Mouse (Mus musculus) intestine, embryonic 16.5 days (tissue): ENCODE measurements around the gene Ntmt1. TPM values are rescaled to one million over a fixed set of nuclear protein-coding genes. Genes with fewer than 3 reads are reported as not detected.

Experiments used
- ATAC-seq: fragments of 200-750 bp; cut with Nextera tagmentation; 2 replicates; pipeline ENCODE4 v1.8.0; 2017; ENCODE audit warnings: moderate TSS enrichment, moderate library complexity
- H3K27ac ChIP-seq: fragments of 300-500 bp; sonication (generic); 2 replicates; pipeline ENCODE4 v1.5.1; 2014; ENCODE audit warnings: mild to moderate bottlenecking, low read length
- H3K27me3 ChIP-seq: fragments of 300-500 bp; sonication (generic); replicated peaks from 2 replicates; pipeline ENCODE4 v1.6.1; 2014; ENCODE audit warnings: low read length, control low read depth, mixed read lengths; ENCODE audit not compliant: control insufficient read depth, insufficient read depth
- H3K36me3 ChIP-seq: fragments of 300-500 bp; sonication (generic); 2 replicates; pipeline ENCODE4 v1.6.1; 2014; ENCODE audit warnings: low read length, control low read depth; ENCODE audit not compliant: control insufficient read depth, insufficient read depth
- H3K4me1 ChIP-seq: fragments of 300-500 bp; sonication (generic); 2 replicates; pipeline ENCODE4 v1.6.1; 2014; ENCODE audit warnings: low read length, control low read depth, mixed read lengths; ENCODE audit not compliant: control insufficient read depth, insufficient read depth
- H3K4me2 ChIP-seq: fragments of 300-500 bp; sonication (generic); 2 replicates; pipeline ENCODE4 v1.6.1; 2014; ENCODE audit warnings: low read depth, low read length, control low read depth
- H3K4me3 ChIP-seq: fragments of 300-500 bp; sonication (generic); 2 replicates; pipeline ENCODE4 v1.5.1; 2014; ENCODE audit warnings: mild to moderate bottlenecking, low read length
- H3K9ac ChIP-seq: fragments of 300-500 bp; sonication (generic); 2 replicates; pipeline ENCODE4 v1.6.1; 2014; ENCODE audit warnings: low read depth, low read length
- H3K9me3 ChIP-seq: fragments of 300-500 bp; sonication (generic); 2 replicates; pipeline ENCODE4 v1.6.1; 2016; ENCODE audit warnings: low read length, control low read depth; ENCODE audit not compliant: control insufficient read depth
- WGBS: fragments of 180-500 bp; shearing (Covaris S2); extraction: QIAGEN DNeasy Blood & Tissue Kit; methylation state at CpG from one replicate; pipeline ENCODE4 v1.1.7; 2014; 5-methylcytosine and 5-hydroxymethylcytosine counted together
- polyA plus RNA-seq: library from polyadenylated mRNA; unstranded; fragments of >200 nt; fragmentation: Nextera tagmentation; extraction: Ambion mirVana; gene quantifications from 2 replicates; pipeline ENCODE4 v1.2.1, GENCODE M21; 2015

The Ntmt1 gene
- polyA plus RNA-seq, 1 experiment from 2014 or later: 87.4 TPM

DNA sequence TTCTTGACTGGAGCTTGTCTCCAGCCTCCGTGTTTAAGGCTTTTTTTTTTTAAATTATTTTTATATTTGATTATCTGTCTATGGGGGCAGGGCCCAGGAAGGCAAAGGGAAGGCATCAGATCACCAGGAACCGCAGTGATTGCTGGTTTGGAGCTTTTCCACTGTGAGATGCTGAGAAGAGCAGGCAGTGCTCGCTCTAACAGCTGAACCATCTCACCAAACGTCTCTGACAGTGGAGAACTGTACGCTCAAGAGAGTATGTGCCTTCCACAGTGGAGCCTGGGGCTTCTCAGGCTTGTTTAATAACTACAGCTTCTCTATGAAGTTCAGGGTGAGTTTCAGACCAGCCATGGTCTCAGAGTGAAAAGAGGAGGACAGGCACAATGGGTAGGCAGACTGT lies 1.9 kb downstream of the Ntmt1 start:
- peaks cover 21% of the 10 kb centered on the region for H3K4me1 ChIP-seq
- ATAC-seq: no peak
- H3K4me2 ChIP-seq: 0 out of 2 replicates have a peak overlapping the region, but pooled peaks have one; percentile 37
- H3K27me3 ChIP-seq: no peaks in the 10 kb centered on the region
- peak overlapping the region; percentile 21 for H3K4me3 ChIP-seq
- H3K9ac ChIP-seq: 0 out of 2 replicates have a peak overlapping the region, but pooled peaks have one; percentile 25
- H3K27ac ChIP-seq: no peak overlapping the region
- H3K9me3 ChIP-seq: no peaks in the 10 kb centered on the region
- peaks cover 13% of the 10 kb centered on the region; the same call in 1 of the 2 replicates for H3K36me3 ChIP-seq
- 60% methylated on average over 5 of the region's 5 CpGs for WGBS

GRCm38 (mm10) chr2:30810573-30810972 lies 2.9 kb downstream of the Ntmt1 start:
- Histone ChIP-seq H3K27ac (no peak overlapping the region), H3K27me3 (no peaks in the 10 kb centered on the region), H3K4me3 (no peak overlapping the region), H3K4me2 (no peak overlapping the region), H3K9ac (no peak overlapping the region), H3K36me3 (peaks cover 20% of the 10 kb centered on the region; the same call in 1 of the 2 replicates), H3K4me1 (peaks cover 21% of the 10 kb centered on the region), H3K9me3 (no peaks in the 10 kb centered on the region)
- WGBS: 82% methylated on average over 7 of the region's 7 CpGs
- ATAC-seq: no peak

DNA sequence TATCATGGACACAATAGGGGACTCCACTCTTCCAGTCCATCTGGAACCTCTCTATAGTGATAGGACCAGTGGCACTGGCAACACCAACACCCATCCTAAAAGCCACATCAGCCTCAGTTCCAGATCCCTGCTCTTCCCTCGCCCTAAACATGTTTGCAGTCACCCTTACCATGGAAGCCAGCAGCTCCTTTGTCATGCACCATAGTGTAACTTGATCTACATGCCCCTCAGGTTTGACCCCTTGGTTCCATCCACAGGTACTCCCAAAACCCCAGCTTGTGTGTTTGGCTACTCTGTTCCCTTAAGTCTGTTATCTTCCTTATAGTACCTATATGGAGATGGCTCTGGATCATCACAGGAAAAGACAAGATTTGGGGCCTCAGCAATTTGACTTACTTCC lies 8.8 kb downstream of the Ntmt1 start:
- Histone ChIP-seq H3K4me3 (no peak overlapping the region), H3K27me3 (no peaks in the 10 kb centered on the region), H3K9me3 (peaks cover 6% of the 10 kb centered on the region), H3K4me2 (no peak overlapping the region), H3K27ac (no peak overlapping the region), H3K36me3 (peaks cover 43% of the 10 kb centered on the region), H3K4me1 (no peaks in the 10 kb centered on the region), H3K9ac (no peak overlapping the region)
- 95% methylated on average over 1 of the region's 1 CpGs for WGBS
- ATAC-seq: no peak

DNA sequence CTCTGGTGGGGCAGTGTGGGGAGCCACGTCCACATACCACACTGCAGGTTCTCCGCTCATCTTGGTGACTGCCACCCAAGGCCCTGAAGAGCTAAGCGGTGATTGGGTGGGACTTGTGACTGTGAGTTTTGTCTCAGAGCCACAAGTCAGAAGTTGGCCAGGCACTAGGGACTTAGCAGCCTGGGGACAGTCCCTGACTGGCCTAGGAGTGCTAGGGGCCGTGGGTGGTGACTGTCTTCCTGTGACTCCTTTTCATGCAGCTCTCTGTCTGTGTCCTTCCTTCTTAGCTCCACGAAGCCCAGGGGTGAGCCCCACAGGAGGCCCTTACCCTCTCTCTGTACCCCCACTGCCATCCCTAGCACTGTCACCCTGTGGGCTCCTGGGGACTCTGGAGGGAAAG lies 12.2 kb downstream of the Ntmt1 start:
- H3K36me3 ChIP-seq: peaks cover 41% of the 10 kb centered on the region
- H3K9me3 ChIP-seq: peaks cover 6% of the 10 kb centered on the region
- no peak overlapping the region for H3K4me3 ChIP-seq
- no peak overlapping the region for H3K9ac ChIP-seq
- H3K4me2 ChIP-seq: no peak overlapping the region
- WGBS: 96% methylated on average over 5 of the region's 5 CpGs
- no peak overlapping the region for H3K27ac ChIP-seq
- no peak for ATAC-seq
- no peaks in the 10 kb centered on the region for H3K27me3 ChIP-seq
- peaks cover 14% of the 10 kb centered on the region for H3K4me1 ChIP-seq

- Histone ChIP-seq H3K4me1 (peaks cover 14% of the 10 kb centered on the region), H3K9ac (no peak overlapping the region), H3K36me3 (peaks cover 40% of the 10 kb centered on the region), H3K27me3 (no peaks in the 10 kb centered on the region), H3K4me2 (no peak overlapping the region), H3K9me3 (peaks cover 6% of the 10 kb centered on the region), H3K27ac (no peak overlapping the region), H3K4me3 (no peak overlapping the region)
- 94% methylated on average over 3 of the region's 3 CpGs for WGBS
- ATAC-seq: no peak
Measured at GRCm38 (mm10) chr2:30821073-30821472, 13.4 kb downstream of the Ntmt1 start.

DNA sequence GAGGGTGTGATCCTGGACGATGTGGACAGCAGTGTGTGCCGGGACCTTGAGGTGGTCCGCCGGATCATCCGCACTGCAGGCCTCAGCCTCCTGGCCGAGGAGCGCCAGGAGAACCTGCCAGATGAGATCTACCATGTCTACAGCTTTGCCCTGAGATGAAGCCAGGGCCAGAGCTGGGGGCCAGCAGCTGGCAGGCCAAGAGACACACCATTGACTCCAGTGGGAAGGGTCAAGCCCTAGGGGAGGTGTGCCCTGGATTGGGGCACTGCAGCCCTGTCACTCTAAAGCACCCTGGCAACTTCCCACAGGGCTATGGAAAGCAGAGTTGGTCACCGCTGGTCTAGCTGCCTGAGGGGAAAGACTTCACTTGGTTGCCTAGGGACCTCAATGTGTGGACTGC lies 14.8 kb downstream of the Ntmt1 start:
- no peak overlapping the region for H3K27ac ChIP-seq
- H3K4me2 ChIP-seq: no peak overlapping the region
- no peaks in the 10 kb centered on the region for H3K27me3 ChIP-seq
- no peak overlapping the region for H3K9ac ChIP-seq
- H3K4me3 ChIP-seq: no peak overlapping the region
- no peak for ATAC-seq
- H3K36me3 ChIP-seq: peaks cover 40% of the 10 kb centered on the region
- H3K4me1 ChIP-seq: peaks cover 24% of the 10 kb centered on the region
- 91% methylated on average over 8 of the region's 8 CpGs for WGBS
- peaks cover 6% of the 10 kb centered on the region for H3K9me3 ChIP-seq

GRCm38 (mm10) chr2:30823385-30824153 lies 15.9 kb downstream of the Ntmt1 start:
- Histone ChIP-seq H3K9ac (no peak overlapping the region), H3K4me1 (peaks cover 24% of the 10 kb centered on the region), H3K4me3 (no peak overlapping the region), H3K27ac (peak overlapping the region; percentile 48), H3K27me3 (no peaks in the 10 kb centered on the region), H3K9me3 (peaks cover 6% of the 10 kb centered on the region), H3K36me3 (peaks cover 40% of the 10 kb centered on the region), H3K4me2 (no peak overlapping the region)
- peak; percentile 51 for ATAC-seq
- WGBS: 68% methylated on average over 13 of the region's 13 CpGs

GRCm38 (mm10) chr2:30826825-30827748 lies 19.5 kb downstream of the Ntmt1 start:
- Histone ChIP-seq H3K36me3 (peaks cover 16% of the 10 kb centered on the region), H3K9ac (peak overlapping the region; percentile 93), H3K4me2 (peak overlapping the region; percentile 88), H3K9me3 (no peaks in the 10 kb centered on the region), H3K27ac (peak overlapping the region; percentile 41; the same call in 1 of the 2 replicates), H3K27me3 (no peaks in the 10 kb centered on the region), H3K4me1 (peaks cover 24% of the 10 kb centered on the region), H3K4me3 (peak overlapping the region; percentile 99)
- 32% methylated on average over 26 of the region's 26 CpGs for WGBS
- ATAC-seq: peak; percentile 5; the same call in 1 of the 2 replicates

GRCm38 (mm10) chr2:30827749-30828475 lies 20.3 kb downstream of the Ntmt1 start:
- Histone ChIP-seq H3K9ac (peak overlapping the region; percentile 93), H3K4me1 (peaks cover 20% of the 10 kb centered on the region), H3K4me3 (peak overlapping the region; percentile 99), H3K4me2 (peak overlapping the region; percentile 88), H3K36me3 (peaks cover 14% of the 10 kb centered on the region), H3K27ac (peak overlapping the region; percentile 41), H3K9me3 (no peaks in the 10 kb centered on the region), H3K27me3 (no peaks in the 10 kb centered on the region)
- under 1% methylated on average over 63 of the region's 63 CpGs for WGBS
- ATAC-seq: peak; percentile 88
